31 mouse cellular contexts compared by ENCODE assay signal in genomic region chr5:65898683-65899082, GRCm38 (mm10). TPM values are rescaled to one million over a fixed set of nuclear protein-coding genes. Genes with fewer than 3 reads are reported as not detected.
"Had no signal": no experiment of that assay in that cellular context is flagged by ENCODE, and none has a peak within 500 bp of the region (broad histone marks: within the 10 kb centered on the region; RNA-seq: fewer than 3 reads in every experiment).

No protein-coding gene starts in this region.

- H3K4me3 ChIP-seq: gastrocnemius, adult 2 months; heart, embryonic 10.5 days; heart, embryonic 12.5 days; hindbrain, embryonic 13.5 days; hindbrain, embryonic 15.5 days; intestine, embryonic 15.5 days; layer of hippocampus, adult 2 months; left cerebral cortex, adult 2 months; limb, embryonic 10.5 days; limb, embryonic 12.5 days; liver, embryonic 13.5 days had no signal

- H3K9ac ChIP-seq: heart, embryonic 12.5 days; hindbrain, embryonic 13.5 days; hindbrain, embryonic 15.5 days; intestine, embryonic 15.5 days; limb, embryonic 12.5 days; liver, embryonic 13.5 days had no signal

- H3K27ac ChIP-seq: gastrocnemius, adult 2 months; heart, embryonic 10.5 days; hindbrain, embryonic 13.5 days; hindbrain, embryonic 15.5 days; hindbrain, postnatal 0 days; intestine, embryonic 15.5 days; layer of hippocampus, adult 2 months; left cerebral cortex, adult 2 months; limb, embryonic 10.5 days; limb, embryonic 12.5 days; liver, embryonic 13.5 days had no signal

- ATAC-seq: hindbrain, postnatal 0 days; intestine, embryonic 15.5 days; intestine, postnatal 0 days had no signal

- H3K27me3 ChIP-seq: heart, embryonic 12.5 days; hindbrain, embryonic 13.5 days; hindbrain, embryonic 15.5 days; intestine, embryonic 15.5 days; limb, embryonic 12.5 days; liver, embryonic 13.5 days had no signal

- DNase-seq: gastrocnemius, adult 2 months; gastrocnemius, postnatal 10 days; gastrocnemius, postnatal 25 days; heart, adult 18-20 months; heart, postnatal 14 days; heart, postnatal 36 days; kidney, adult 18-20 months; kidney, adult 8-10 months; kidney, postnatal 10 days; kidney, postnatal 25 days; kidney, postnatal 4 days; liver; liver, embryonic 13.5 days had no signal

- H3K9me3 ChIP-seq: hindbrain, embryonic 15.5 days; intestine, embryonic 15.5 days; limb, embryonic 10.5 days; liver, embryonic 13.5 days had no signal

- H3K36me3 ChIP-seq: heart, embryonic 12.5 days; hindbrain, embryonic 13.5 days; hindbrain, embryonic 15.5 days; intestine, embryonic 15.5 days; limb, embryonic 10.5 days; limb, embryonic 12.5 days; liver, embryonic 13.5 days had no signal

- H3K4me1 ChIP-seq: hindbrain, embryonic 13.5 days; limb, embryonic 10.5 days; limb, embryonic 12.5 days had no signal

RNA-seq across cellular contexts. Expression of gene Chrna9, which starts 36.0 kb away (rescaled TPM):
- total RNA-seq: heart, adult 18-20 months; heart, postnatal 36 days; hematopoietic stem cell, adult 5-6 weeks; hindbrain, postnatal 0 days; layer of hippocampus, adult 2 months; layer of hippocampus, postnatal 10 days; layer of hippocampus, postnatal 25 days; left cerebral cortex, adult 2 months; left cerebral cortex, postnatal 14 days; left cerebral cortex, postnatal 36 days had no signal
- polyA plus RNA-seq: heart, embryonic 14.5 days; hindbrain, embryonic 13.5 days; hindbrain, embryonic 15.5 days; hindbrain, postnatal 0 days; intestine, embryonic 15.5 days; intestine, postnatal 0 days; liver, embryonic 11.5 days; liver, embryonic 13.5 days had no signal
